Mouse (Mus musculus) forebrain, postnatal 0 days (tissue): ENCODE results near the gene Gm11034. TPM values are rescaled to one million over a fixed set of nuclear protein-coding genes. Genes with fewer than 3 reads are reported as not detected.

ENCODE experiments used
- ATAC-seq: fragments of 200-750 bp; cut with Nextera tagmentation; 2 replicates; pipeline ENCODE4 v1.8.0; 2017; ENCODE audit warnings: mild to moderate bottlenecking, moderate library complexity
- DNase-seq: peaks from one replicate; pipeline ENCODE4 v3.0.0-alpha.2; 2015
- H3K27ac ChIP-seq: fragments of 300-500 bp; sonication (generic); 2 replicates; pipeline ENCODE4 v1.5.1; 2014; ENCODE audit warnings: low read depth, mild to moderate bottlenecking, antibody characterized with exemption, low read length, moderate library complexity, mixed read lengths
- H3K27me3 ChIP-seq: fragments of 300-500 bp; sonication (generic); 2 replicates; pipeline ENCODE4 v1.6.1; 2014; ENCODE audit warnings: mild to moderate bottlenecking, low read length, mixed read lengths; ENCODE audit not compliant: insufficient read depth
- H3K36me3 ChIP-seq: fragments of 300-500 bp; sonication (generic); 2 replicates; pipeline ENCODE4 v1.6.1; 2014; ENCODE audit warnings: mild to moderate bottlenecking, moderate library complexity; ENCODE audit not compliant: insufficient read depth
- H3K4me1 ChIP-seq: fragments of 300-500 bp; sonication (generic); 2 replicates; pipeline ENCODE4 v1.6.1; 2014; ENCODE audit warnings: antibody characterized with exemption; ENCODE audit not compliant: insufficient read depth
- H3K4me2 ChIP-seq: fragments of 300-500 bp; sonication (generic); 2 replicates; pipeline ENCODE4 v1.6.1; 2014; ENCODE audit warnings: low read depth, mild to moderate bottlenecking, moderate library complexity
- H3K4me3 ChIP-seq: fragments of 300-500 bp; sonication (generic); 2 replicates; pipeline ENCODE4 v1.5.1; 2014; ENCODE audit warnings: low read depth, low read length, mixed read lengths
- H3K9ac ChIP-seq: fragments of 300-500 bp; sonication (generic); 2 replicates; pipeline ENCODE4 v1.6.1; 2014; ENCODE audit warnings: mild to moderate bottlenecking
- H3K9me3 ChIP-seq: fragments of 300-500 bp; sonication (generic); 2 replicates; pipeline ENCODE4 v1.6.1; 2016; ENCODE audit warnings: low read length
- CTCF ChIP-seq: sonication (generic); IDR thresholded peaks from 2 replicates; pipeline ENCODE4 v1.5.1; 2016; ENCODE audit warnings: antibody characterized with exemption, control low read depth, low read depth
- WGBS: fragments of 180-500 bp; shearing (Covaris S2); extraction: QIAGEN DNeasy Blood & Tissue Kit; methylation state at CpG from one replicate; pipeline ENCODE4 v1.1.7; 2014; 5-methylcytosine and 5-hydroxymethylcytosine counted together
- polyA plus RNA-seq: library from polyadenylated mRNA; unstranded; fragments of >200 nt; fragmentation: Nextera tagmentation; extraction: Ambion mirVana; gene quantifications from 2 replicates; pipeline ENCODE4 v1.2.1, GENCODE M21; 2015
- total RNA-seq: library from RNA; depleted of rRNA; stranded (reverse); fragments of >200 nt; gene quantifications from 2 replicates; pipeline ENCODE4 v1.2.3, GENCODE M21; 2014; rRNA removed

The Gm11034 gene
- total and polyA plus RNA-seq, 2 experiments from 2014 or later = not detected

GRCm38 (mm10) chr8:72189417-72190214 is 23.8 kb downstream of the Gm11034 start, which contains the start of gene Hsh2d:
Gene Hsh2d, plus strand, starts transcription at chr8:72189638.
- H3K36me3 ChIP-seq = no peaks in the 10 kb centered on the region
- no peak within 1 kb of the TSS for H3K4me3 ChIP-seq
- 71% methylated on average over 12 of the region's 12 CpGs for WGBS
- no peak within 1 kb of the TSS for H3K4me2 ChIP-seq
- no peaks in the 10 kb centered on the region for H3K4me1 ChIP-seq
- ATAC-seq = no peak
- H3K9ac ChIP-seq = no peak within 1 kb of the TSS
- no peaks in the 10 kb centered on the region for H3K9me3 ChIP-seq
- no peak for TF ChIP-seq CTCF
- H3K27me3 ChIP-seq = no peaks in the 10 kb centered on the region; the same call in 1 of the 2 replicates
- DNase-seq = no peak
- no peak within 1 kb of the TSS for H3K27ac ChIP-seq

DNA sequence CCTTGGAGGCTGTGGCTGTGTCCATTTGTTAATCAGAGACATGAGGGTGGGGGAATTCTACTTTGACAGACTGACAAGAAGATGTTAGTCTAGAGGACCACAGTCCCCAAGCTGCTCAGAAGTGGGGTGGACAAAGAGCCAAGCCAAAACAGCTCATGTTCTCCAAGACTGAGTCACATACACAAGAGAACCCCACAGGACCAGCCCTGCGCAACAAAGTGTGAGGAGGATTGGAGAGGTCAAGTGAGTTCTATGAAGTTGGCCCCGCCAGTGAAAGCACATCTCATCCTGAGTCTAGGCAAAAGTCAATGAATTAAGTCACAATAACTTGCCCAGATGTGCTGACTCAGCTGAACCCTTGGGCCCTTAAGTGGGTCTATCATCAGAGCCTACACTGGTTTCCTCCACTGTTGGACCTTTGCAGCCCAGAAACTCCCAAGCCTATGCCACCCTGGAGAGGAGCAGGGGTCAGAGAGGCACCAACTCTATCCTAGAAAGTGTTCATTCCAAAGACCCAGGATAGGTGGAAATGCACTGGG is 25.6 kb downstream of the Gm11034 start:
- Histone ChIP-seq H3K9ac (no peak overlapping the region), H3K27me3 (no peaks in the 10 kb centered on the region), H3K4me1 (no peaks in the 10 kb centered on the region), H3K4me3 (no peak overlapping the region), H3K36me3 (no peaks in the 10 kb centered on the region), H3K27ac (no peak overlapping the region), H3K4me2 (no peak overlapping the region), H3K9me3 (no peaks in the 10 kb centered on the region)
- no peak for DNase-seq
- no peak for ATAC-seq
- 78% methylated on average over 2 of the region's 2 CpGs for WGBS
- no peak for TF ChIP-seq CTCF

GRCm38 (mm10) chr8:72183554-72184202 is 29.8 kb downstream of the Gm11034 start:
- H3K27ac ChIP-seq = no peak overlapping the region
- WGBS = 40% methylated on average over 2 of the region's 2 CpGs
- peak; percentile 82 for ATAC-seq
- no peaks in the 10 kb centered on the region for H3K4me1 ChIP-seq
- H3K4me3 ChIP-seq = no peak overlapping the region
- no peaks in the 10 kb centered on the region for H3K27me3 ChIP-seq
- no peaks in the 10 kb centered on the region for H3K9me3 ChIP-seq
- H3K36me3 ChIP-seq = peaks cover 29% of the 10 kb centered on the region
- DNase-seq = peak; percentile 52
- TF ChIP-seq CTCF = no peak
- H3K9ac ChIP-seq = no peak overlapping the region
- H3K4me2 ChIP-seq = no peak overlapping the region

DNA sequence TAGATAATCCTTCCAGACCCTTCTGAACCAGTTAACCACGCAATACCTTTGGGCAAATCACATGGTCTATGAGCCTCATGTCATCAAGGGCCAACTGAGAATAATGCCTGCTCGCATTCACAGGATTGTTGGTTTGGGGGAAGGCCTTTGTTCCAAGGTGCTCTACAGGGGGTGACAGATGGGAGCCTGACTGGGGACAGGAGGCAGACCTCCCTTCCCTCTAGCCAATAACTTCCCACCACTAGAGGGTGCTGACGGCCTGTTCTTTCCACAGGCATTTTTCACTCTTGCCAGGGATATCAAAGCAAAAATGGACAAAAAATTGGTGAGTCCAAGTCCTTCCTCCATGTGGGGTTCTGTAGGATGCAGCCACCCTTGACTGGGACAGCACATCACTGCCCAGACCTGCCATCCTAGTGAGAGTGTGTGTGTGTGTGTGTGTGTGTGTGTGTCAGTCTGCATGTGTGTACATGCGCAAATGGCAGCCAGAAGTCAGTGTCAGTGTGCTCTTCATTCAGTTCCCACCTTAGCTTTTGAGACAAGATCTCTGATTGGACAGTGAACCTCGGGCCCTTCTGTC is 36.0 kb downstream of the Gm11034 start:
- 51% methylated on average over 5 of the region's 5 CpGs for WGBS

DNA sequence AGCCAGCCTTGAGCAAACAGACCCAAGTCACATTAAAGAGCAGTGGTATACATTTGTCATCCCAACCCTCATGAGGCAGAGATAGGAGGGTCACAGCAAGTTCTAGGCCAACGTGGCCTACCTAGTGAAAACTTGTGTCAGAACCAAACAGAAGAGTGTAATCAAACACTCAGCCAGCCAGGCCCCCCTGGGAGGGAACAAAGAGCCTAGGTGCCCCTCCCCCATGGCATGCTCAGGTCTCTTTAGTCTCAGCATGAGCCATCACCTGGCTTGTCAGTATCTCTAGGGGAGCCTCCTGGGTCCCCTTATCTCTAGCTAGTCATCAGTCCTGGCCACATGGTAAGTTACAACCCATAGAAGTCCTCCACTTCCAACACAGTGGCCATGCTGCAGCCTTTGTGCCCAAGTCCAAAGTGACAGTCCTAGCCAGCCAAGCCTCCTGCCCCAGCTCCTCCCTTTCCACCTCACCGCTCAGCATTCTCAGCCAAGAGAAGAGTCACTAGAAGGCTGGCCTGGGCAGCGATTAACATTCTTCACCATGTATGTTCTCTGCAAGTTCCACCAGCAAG is 43.7 kb downstream of the Gm11034 start:
- no peaks in the 10 kb centered on the region for H3K4me1 ChIP-seq
- H3K27ac ChIP-seq = no peak overlapping the region
- H3K36me3 ChIP-seq = peaks cover 70% of the 10 kb centered on the region
- WGBS = 93% methylated on average over 3 of the region's 3 CpGs
- ATAC-seq (no peak), DNase-seq (no peak)
- no peak overlapping the region for H3K9ac ChIP-seq
- no peak overlapping the region for H3K4me3 ChIP-seq
- no peak overlapping the region for H3K4me2 ChIP-seq
- no peaks in the 10 kb centered on the region for H3K9me3 ChIP-seq
- TF ChIP-seq CTCF = no peak
- H3K27me3 ChIP-seq = no peaks in the 10 kb centered on the region

More for the DNA sequence above, 36.0 kb downstream of the Gm11034 start:
- no peak overlapping the region for H3K9ac ChIP-seq
- TF ChIP-seq CTCF = peak; percentile 84
- no peaks in the 10 kb centered on the region for H3K9me3 ChIP-seq
- peaks cover 83% of the 10 kb centered on the region for H3K36me3 ChIP-seq
- H3K27me3 ChIP-seq = no peaks in the 10 kb centered on the region
- ATAC-seq (peak; percentile 80), DNase-seq (peak; percentile 77)
- no peaks in the 10 kb centered on the region for H3K4me1 ChIP-seq
- no peak overlapping the region for H3K4me3 ChIP-seq
- no peak overlapping the region for H3K4me2 ChIP-seq
- H3K27ac ChIP-seq = no peak overlapping the region

DNA sequence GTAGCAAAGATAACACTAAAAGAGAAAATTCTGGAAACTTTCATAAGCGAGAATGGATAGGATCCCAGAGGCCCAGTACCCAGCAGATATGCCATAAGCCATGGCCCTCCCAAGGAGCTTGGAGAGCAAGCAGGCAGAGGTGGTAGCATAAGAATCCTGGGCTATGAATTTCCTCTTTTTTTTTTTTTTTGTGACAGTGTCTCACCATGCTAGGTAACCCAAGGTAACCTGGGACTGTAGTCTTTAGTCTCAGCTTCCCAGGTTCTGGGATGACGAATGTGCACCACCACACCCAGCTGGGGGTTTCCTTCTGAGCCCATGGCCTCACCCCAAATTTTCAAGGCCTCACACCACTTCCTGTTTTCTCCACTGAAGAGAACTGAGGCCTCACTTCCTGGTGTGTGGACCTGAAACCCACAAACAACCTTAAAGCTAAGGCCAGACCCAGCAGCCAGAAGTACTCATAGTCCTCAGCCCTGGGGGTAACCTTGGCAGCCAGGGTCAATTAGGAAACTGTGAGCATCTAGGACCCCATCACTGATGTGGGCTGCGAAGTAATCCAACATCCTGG is 44.3 kb downstream of the Gm11034 start:
- 96% methylated on average over 3 of the region's 3 CpGs for WGBS
- no peaks in the 10 kb centered on the region for H3K27me3 ChIP-seq
- no peak overlapping the region for H3K4me3 ChIP-seq
- no peak overlapping the region for H3K4me2 ChIP-seq
- DNase-seq (no peak), ATAC-seq (no peak)
- peaks cover 70% of the 10 kb centered on the region for H3K36me3 ChIP-seq
- H3K4me1 ChIP-seq = no peaks in the 10 kb centered on the region
- TF ChIP-seq CTCF = no peak
- H3K9ac ChIP-seq = no peak overlapping the region
- H3K27ac ChIP-seq = no peak overlapping the region
- no peaks in the 10 kb centered on the region for H3K9me3 ChIP-seq

Other genes starting within 250 kb of the Gm11034 start
- 0.77 TPM in 1 of 2 replicates, not detected in the other for gene Cyp4f18, start 204.0 kb downstream of the Gm11034 start, total RNA-seq
- 0.44 and 0.52 TPM in 2 replicates for gene Cyp4f18, start 204.0 kb downstream of the Gm11034 start, polyA plus RNA-seq
- not detected in 2 replicates for gene Olfr372, start 172.4 kb downstream of the Gm11034 start, total RNA-seq
- gene Olfr372, start 172.4 kb downstream of the Gm11034 start, polyA plus RNA-seq = not detected in 2 replicates
- gene Olfr373, start 130.5 kb downstream of the Gm11034 start, total RNA-seq = not detected in 2 replicates
- gene Olfr373, start 130.5 kb downstream of the Gm11034 start, polyA plus RNA-seq = not detected in 2 replicates
- not detected in 2 replicates for gene Olfr374, start 106.6 kb downstream of the Gm11034 start, total RNA-seq
- gene Olfr374, start 106.6 kb downstream of the Gm11034 start, polyA plus RNA-seq = not detected in 2 replicates
- 139 and 141 TPM in 2 replicates for gene Tpm4, start 78.7 kb downstream of the Gm11034 start, total RNA-seq
- 118 and 120 TPM in 2 replicates for gene Tpm4, start 78.7 kb downstream of the Gm11034 start, polyA plus RNA-seq
- 35.7 and 39.1 TPM in 2 replicates for gene Rab8a, start 52.4 kb downstream of the Gm11034 start, total RNA-seq
- gene Rab8a, start 52.4 kb downstream of the Gm11034 start, polyA plus RNA-seq = 74.2 and 85.0 TPM in 2 replicates
- not detected in 2 replicates for gene Hsh2d, start 24.0 kb downstream of the Gm11034 start, total RNA-seq
- not detected in 2 replicates for gene Hsh2d, start 24.0 kb downstream of the Gm11034 start, polyA plus RNA-seq
- gene Cib3, start 799 bp downstream of the Gm11034 start, total RNA-seq = 0.10 TPM in 1 of 2 replicates, not detected in the other
- not detected in 2 replicates for gene Cib3, start 799 bp downstream of the Gm11034 start, polyA plus RNA-seq
- 132 and 147 TPM in 2 replicates for gene Fam32a, start 6.1 kb upstream of the Gm11034 start, total RNA-seq
- 107 and 108 TPM in 2 replicates for gene Fam32a, start 6.1 kb upstream of the Gm11034 start, polyA plus RNA-seq
- gene Ap1m1, start 26.4 kb upstream of the Gm11034 start, total RNA-seq = 74.8 and 76.2 TPM in 2 replicates
- 225 and 243 TPM in 2 replicates for gene Ap1m1, start 26.4 kb upstream of the Gm11034 start, polyA plus RNA-seq
- 4.5 and 4.7 TPM in 2 replicates for gene Gm10282, start 91.6 kb upstream of the Gm11034 start, total RNA-seq
- gene Gm10282, start 91.6 kb upstream of the Gm11034 start, polyA plus RNA-seq = 14.9 and 15.4 TPM in 2 replicates
- 3.8 and 4.0 TPM in 2 replicates for gene Klf2, start 105.4 kb upstream of the Gm11034 start, total RNA-seq
- 9.5 and 10.1 TPM in 2 replicates for gene Klf2, start 105.4 kb upstream of the Gm11034 start, polyA plus RNA-seq
- gene Eps15l1, start 207.8 kb upstream of the Gm11034 start, total RNA-seq = 61.6 and 62.9 TPM in 2 replicates
- gene Eps15l1, start 207.8 kb upstream of the Gm11034 start, polyA plus RNA-seq = 44.2 and 48.8 TPM in 2 replicates
- gene Calr3, start 230.2 kb upstream of the Gm11034 start, total RNA-seq = 0.77 and 1.00 TPM in 2 replicates
- gene Calr3, start 230.2 kb upstream of the Gm11034 start, polyA plus RNA-seq = 1.1 and 1.4 TPM in 2 replicates
- 12.5 and 13.7 TPM in 2 replicates for gene 1700030K09Rik, start 230.2 kb upstream of the Gm11034 start, total RNA-seq
- 15.5 and 16.1 TPM in 2 replicates for gene 1700030K09Rik, start 230.2 kb upstream of the Gm11034 start, polyA plus RNA-seq